Mouse (Mus musculus) heart, embryonic 15.5 days (tissue): ENCODE results near the gene Snx32. TPM values are rescaled to one million over a fixed set of nuclear protein-coding genes. Genes with fewer than 3 reads are reported as not detected.
A peak's percentile ranks its signal among the peaks of the same experiment; 100 is the strongest.

Experiments used
- ATAC-seq: fragments of 200-750 bp; cut with Nextera tagmentation; replicated peaks from 2 replicates; pipeline ENCODE4 v1.8.0; 2017; ENCODE audit warnings: low read depth, moderate TSS enrichment; ENCODE audit not compliant: insufficient number of reproducible peaks, insufficient read depth, low FRiP score
- H3K27ac ChIP-seq: fragments of 300-500 bp; sonication (generic); 2 replicates; pipeline ENCODE4 v1.5.1; 2015; ENCODE audit warnings: mild to moderate bottlenecking, inconsistent platforms
- H3K27me3 ChIP-seq: fragments of 300-500 bp; sonication (generic); 2 replicates; pipeline ENCODE4 v1.6.1; 2015; ENCODE audit warnings: inconsistent platforms
- H3K36me3 ChIP-seq: fragments of 300-500 bp; sonication (generic); 2 replicates; pipeline ENCODE4 v1.6.1; 2015; ENCODE audit warnings: mild to moderate bottlenecking, inconsistent platforms
- H3K4me1 ChIP-seq: fragments of 300-500 bp; sonication (generic); replicated peaks from 2 replicates; pipeline ENCODE4 v1.6.1; 2015; ENCODE audit warnings: inconsistent platforms
- H3K4me2 ChIP-seq: fragments of 300-500 bp; sonication (generic); 2 replicates; pipeline ENCODE4 v1.6.1; 2015; ENCODE audit warnings: inconsistent platforms, mild to moderate bottlenecking, moderate library complexity
- H3K4me3 ChIP-seq: fragments of 300-500 bp; sonication (generic); 2 replicates; pipeline ENCODE4 v1.5.1; 2015; ENCODE audit warnings: mild to moderate bottlenecking, inconsistent platforms
- H3K9ac ChIP-seq: fragments of 300-500 bp; sonication (generic); 2 replicates; pipeline ENCODE4 v1.6.1; 2015; ENCODE audit warnings: mild to moderate bottlenecking, inconsistent platforms
- H3K9me3 ChIP-seq: fragments of 300-500 bp; sonication (generic); replicated peaks from 2 replicates; pipeline ENCODE4 v1.6.1; 2016; ENCODE audit warnings: inconsistent platforms
- WGBS: fragments of 180-500 bp; shearing (Covaris S2); methylation state at CpG from one replicate; pipeline ENCODE4 v1.1.7; 2015; ENCODE audit warnings: mixed read lengths; 5-methylcytosine and 5-hydroxymethylcytosine counted together
- polyA plus RNA-seq: library from polyadenylated mRNA; unstranded; fragments of >200 nt; fragmentation: Nextera tagmentation; extraction: Ambion mirVana; gene quantifications from 2 replicates; pipeline ENCODE4 v1.2.1, GENCODE M21; 2015

Gene Snx32
- polyA plus RNA-seq, 1 experiment from 2014 or later = 15.8 TPM

DNA sequence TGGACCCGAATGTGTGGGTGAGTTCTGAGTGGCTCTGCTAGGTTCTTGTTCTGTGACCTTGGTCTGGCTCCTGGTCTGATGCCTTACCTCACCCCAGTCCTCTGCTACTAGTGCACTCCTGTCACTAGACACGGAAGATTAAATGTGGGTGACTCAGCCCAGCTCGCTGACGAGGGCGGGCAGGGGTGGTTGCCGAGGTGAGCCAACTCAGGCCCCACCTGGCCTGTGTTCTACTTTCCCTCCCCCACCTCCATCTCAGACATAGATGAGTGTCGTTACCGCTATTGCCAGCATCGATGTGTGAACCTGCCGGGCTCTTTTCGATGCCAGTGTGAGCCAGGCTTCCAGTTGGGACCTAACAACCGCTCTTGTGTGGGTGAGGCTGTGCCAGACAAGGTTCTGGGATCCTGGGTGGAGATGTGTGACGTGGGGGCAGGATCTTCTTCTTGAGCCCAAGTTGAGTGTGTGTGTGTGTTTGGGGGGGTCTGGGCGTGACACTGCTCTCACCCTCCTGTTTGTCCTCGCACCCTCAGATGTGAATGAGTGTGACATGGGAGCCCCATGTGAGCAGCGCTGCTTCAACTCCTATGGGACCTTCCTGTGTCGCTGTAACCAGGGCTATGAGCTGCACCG lies 32.6 kb downstream of the Snx32 start:
- no peak overlapping the region for H3K27ac ChIP-seq
- no peak overlapping the region for H3K4me3 ChIP-seq
- no peak overlapping the region for H3K9ac ChIP-seq
- no peak for ATAC-seq
- WGBS = 89% methylated on average over 18 of the region's 18 CpGs
- H3K9me3 ChIP-seq = no peaks in the 10 kb centered on the region
- no peak overlapping the region for H3K4me2 ChIP-seq
- H3K36me3 ChIP-seq = peaks cover 31% of the 10 kb centered on the region
- no peaks in the 10 kb centered on the region for H3K27me3 ChIP-seq
- H3K4me1 ChIP-seq = peaks cover 23% of the 10 kb centered on the region

- H3K27ac ChIP-seq = no peak overlapping the region
- peaks cover 24% of the 10 kb centered on the region for H3K36me3 ChIP-seq
- no peak overlapping the region for H3K4me3 ChIP-seq
- no peaks in the 10 kb centered on the region for H3K9me3 ChIP-seq
- H3K27me3 ChIP-seq = no peaks in the 10 kb centered on the region
- H3K4me1 ChIP-seq = peaks cover 23% of the 10 kb centered on the region
- no peak overlapping the region for H3K4me2 ChIP-seq
- WGBS = 86% methylated on average over 10 of the region's 10 CpGs
- ATAC-seq = no peak
- no peak overlapping the region for H3K9ac ChIP-seq
These were observed 33.2 kb downstream of the Snx32 start for GRCm38 (mm10) chr19:5477004-5477667.

DNA sequence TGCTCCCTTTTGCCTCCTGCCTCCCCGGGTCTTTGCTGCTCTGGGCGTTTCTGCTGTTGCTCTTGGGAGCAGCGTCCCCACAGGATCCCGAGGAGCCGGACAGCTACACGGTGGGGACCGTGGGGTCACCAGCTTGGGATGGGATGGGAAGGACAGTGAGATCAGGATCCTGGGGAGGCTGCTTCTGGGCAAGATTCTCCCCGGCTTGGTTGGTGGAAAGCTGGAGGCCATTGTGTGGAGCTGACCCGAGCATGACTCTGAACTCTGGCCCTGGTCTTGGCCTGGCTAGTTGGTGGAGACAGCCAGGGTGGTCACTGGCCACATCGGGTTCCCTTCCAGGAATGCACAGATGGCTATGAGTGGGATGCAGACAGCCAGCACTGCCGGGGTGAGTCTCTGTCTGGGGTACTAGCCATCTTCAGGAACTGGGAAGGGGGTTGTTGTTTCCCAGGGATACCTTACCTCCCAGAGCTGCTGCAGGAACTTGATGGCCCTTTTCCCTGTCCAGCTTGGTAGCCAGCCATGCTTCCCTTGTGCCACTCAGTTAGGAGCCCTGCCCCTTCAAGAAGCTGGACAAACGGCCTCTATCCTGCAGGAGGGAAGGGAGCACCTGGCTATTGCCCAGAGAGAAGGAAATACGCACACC lies 35.1 kb downstream of the Snx32 start:
- H3K27ac ChIP-seq = peak overlapping the region; percentile 81
- no peak for ATAC-seq
- peak overlapping the region; percentile 68 for H3K4me3 ChIP-seq
- H3K27me3 ChIP-seq = no peaks in the 10 kb centered on the region
- peak overlapping the region; percentile 90 for H3K4me2 ChIP-seq
- peaks cover 23% of the 10 kb centered on the region for H3K4me1 ChIP-seq
- H3K9ac ChIP-seq = peak overlapping the region; percentile 73
- no peaks in the 10 kb centered on the region for H3K9me3 ChIP-seq
- peaks cover 14% of the 10 kb centered on the region for H3K36me3 ChIP-seq
- 18% methylated on average over 13 of the region's 13 CpGs for WGBS

GRCm38 (mm10) chr19:5474281-5475068 lies 35.9 kb downstream of the Snx32 start:
- Histone ChIP-seq H3K9ac (peak overlapping the region; percentile 73), H3K4me1 (peaks cover 23% of the 10 kb centered on the region), H3K9me3 (no peaks in the 10 kb centered on the region), H3K4me3 (peak overlapping the region; percentile 68), H3K27ac (peak overlapping the region; percentile 81), H3K4me2 (peak overlapping the region; percentile 90), H3K27me3 (no peaks in the 10 kb centered on the region), H3K36me3 (peaks cover 9% of the 10 kb centered on the region; the same call in 1 of the 2 replicates)
- ATAC-seq = peak; percentile 47
- WGBS = under 1% methylated on average over 47 of the region's 68 CpGs

- no peaks in the 10 kb centered on the region for H3K27me3 ChIP-seq
- no peaks in the 10 kb centered on the region for H3K9me3 ChIP-seq
- peak within 1 kb of the TSS; percentile 73 for H3K9ac ChIP-seq
- H3K4me2 ChIP-seq = peak within 1 kb of the TSS; percentile 90
- ATAC-seq = peak; percentile 82
- peak within 1 kb of the TSS; percentile 81 for H3K27ac ChIP-seq
- H3K36me3 ChIP-seq = 0 out of 2 replicates have a peak, but pooled peaks cover 2% of the 10 kb centered on the region
- peaks cover 23% of the 10 kb centered on the region for H3K4me1 ChIP-seq
- WGBS = 3% methylated on average over 22 of the region's 22 CpGs
- peak within 1 kb of the TSS; percentile 68 for H3K4me3 ChIP-seq
These were observed 36.6 kb downstream of the Snx32 start, which contains the start of gene Efemp2 for GRCm38 (mm10) chr19:5473720-5474119. Gene Efemp2, plus strand, starts transcription at chr19:5473954.

GRCm38 (mm10) chr19:5472857-5473256 lies 37.5 kb downstream of the Snx32 start:
- no peaks in the 10 kb centered on the region for H3K36me3 ChIP-seq
- H3K9ac ChIP-seq = no peak overlapping the region
- H3K9me3 ChIP-seq = no peaks in the 10 kb centered on the region
- no peak overlapping the region for H3K4me3 ChIP-seq
- 70% methylated on average over 3 of the region's 3 CpGs for WGBS
- H3K4me1 ChIP-seq = peaks cover 23% of the 10 kb centered on the region
- no peaks in the 10 kb centered on the region for H3K27me3 ChIP-seq
- ATAC-seq = no peak
- H3K27ac ChIP-seq = no peak overlapping the region
- H3K4me2 ChIP-seq = no peak overlapping the region

DNA sequence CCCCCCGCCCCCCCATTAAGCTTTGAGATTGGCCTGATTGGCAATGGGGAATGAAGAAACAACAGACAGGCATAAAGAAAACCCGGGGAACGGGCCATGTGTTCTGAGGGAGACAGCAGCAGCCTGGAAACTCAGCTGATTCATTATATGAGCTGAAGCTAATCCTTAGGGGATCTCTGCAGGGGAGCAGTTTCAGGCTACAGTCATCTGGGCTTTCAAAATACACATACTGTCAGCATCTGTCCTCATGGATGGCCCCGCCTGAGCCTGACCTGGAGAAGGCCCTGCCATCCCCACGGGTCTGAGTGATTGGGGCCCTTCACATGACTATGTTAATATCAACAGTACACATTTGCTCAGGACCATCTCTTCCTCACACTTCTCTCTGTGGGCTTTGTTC lies 38.5 kb downstream of the Snx32 start:
- no peak overlapping the region for H3K27ac ChIP-seq
- ATAC-seq = no peak
- H3K27me3 ChIP-seq = no peaks in the 10 kb centered on the region
- WGBS = 49% methylated on average over 5 of the region's 5 CpGs
- peaks cover 23% of the 10 kb centered on the region for H3K4me1 ChIP-seq
- peaks cover 9% of the 10 kb centered on the region; the same call in 1 of the 2 replicates for H3K36me3 ChIP-seq
- no peak overlapping the region for H3K9ac ChIP-seq
- H3K9me3 ChIP-seq = no peaks in the 10 kb centered on the region
- H3K4me3 ChIP-seq = no peak overlapping the region
- H3K4me2 ChIP-seq = no peak overlapping the region

DNA sequence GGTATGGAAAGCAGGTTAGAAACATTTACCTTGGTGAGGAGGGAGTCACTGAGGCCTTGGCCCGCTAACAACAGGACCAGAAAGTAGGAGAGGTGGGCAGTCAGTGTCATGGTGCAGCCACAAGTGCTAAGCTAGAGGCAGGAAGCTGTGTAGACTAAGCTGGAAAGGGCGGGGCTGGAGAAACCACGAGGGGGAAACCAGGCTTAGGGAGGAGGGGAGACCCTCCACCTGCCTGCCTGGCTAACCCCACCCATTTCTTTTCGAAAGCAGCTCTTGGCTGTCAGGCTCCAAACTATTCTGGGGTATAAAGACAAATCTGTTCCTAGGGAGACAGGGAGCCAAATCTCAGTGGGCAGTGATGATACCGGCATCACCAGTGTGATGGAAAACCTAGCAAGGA lies 42.0 kb downstream of the Snx32 start, which contains the start of gene Ctsw:
TSS of gene Ctsw (minus strand) at position 134 of the 400 bp plus-strand sequence.
- WGBS = 52% methylated on average over 5 of the region's 5 CpGs
- no peak for ATAC-seq
- no peaks in the 10 kb centered on the region for H3K9me3 ChIP-seq
- H3K4me1 ChIP-seq = peaks cover 16% of the 10 kb centered on the region
- H3K4me3 ChIP-seq = no peak within 1 kb of the TSS
- H3K9ac ChIP-seq = 0 out of 2 replicates have a peak within 1 kb of the TSS, but pooled peaks have one; percentile 2
- H3K36me3 ChIP-seq = peaks cover 32% of the 10 kb centered on the region
- no peak within 1 kb of the TSS for H3K27ac ChIP-seq
- no peak within 1 kb of the TSS for H3K4me2 ChIP-seq
- H3K27me3 ChIP-seq = no peaks in the 10 kb centered on the region

DNA sequence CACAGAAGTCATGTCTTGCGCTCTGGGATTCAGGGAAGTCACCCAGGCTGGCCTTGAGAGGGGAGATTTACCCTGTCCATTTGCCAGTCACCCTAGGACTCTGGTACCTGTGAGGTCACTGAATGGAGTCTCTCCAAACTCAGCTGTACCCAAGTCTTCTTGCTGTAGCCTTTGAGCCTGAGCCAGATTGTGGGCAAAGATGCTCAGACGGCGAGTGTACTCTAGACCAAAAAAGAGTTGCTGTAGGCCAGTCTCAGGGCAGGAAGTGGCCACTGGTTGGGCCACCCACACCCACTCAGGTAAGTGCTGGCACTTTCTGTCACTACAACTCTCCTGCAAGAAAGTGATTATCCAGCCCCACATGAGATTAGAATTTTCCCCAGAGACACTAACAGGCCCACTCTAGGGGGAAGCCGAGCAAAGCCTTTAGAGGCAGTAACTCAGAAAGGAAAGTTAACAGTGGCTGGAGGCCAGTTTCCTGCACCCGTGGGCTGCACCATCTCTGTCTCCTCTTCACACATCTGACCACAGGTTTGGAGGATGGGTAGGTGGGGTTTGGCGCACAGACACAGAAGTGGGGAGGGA lies 43.3 kb downstream of the Snx32 start:
- H3K4me2 ChIP-seq = no peak overlapping the region

GRCm38 (mm10) chr19:5465037-5465436 lies 45.3 kb downstream of the Snx32 start:
- H3K27me3 ChIP-seq = no peaks in the 10 kb centered on the region
- 94% methylated on average over 8 of the region's 8 CpGs for WGBS
- H3K9me3 ChIP-seq = no peaks in the 10 kb centered on the region
- ATAC-seq = no peak
- H3K4me2 ChIP-seq = peak overlapping the region; percentile 54
- H3K27ac ChIP-seq = peak overlapping the region; percentile 82
- peaks cover 26% of the 10 kb centered on the region for H3K4me1 ChIP-seq
- peaks cover 41% of the 10 kb centered on the region for H3K36me3 ChIP-seq
- peak overlapping the region; percentile 36 for H3K4me3 ChIP-seq
- 0 out of 2 replicates have a peak overlapping the region, but pooled peaks have one; percentile 26 for H3K9ac ChIP-seq

More for the DNA sequence above, 43.3 kb downstream of the Snx32 start:
- H3K4me3 ChIP-seq = no peak overlapping the region
- H3K27ac ChIP-seq = no peak overlapping the region
- WGBS = 85% methylated on average over 6 of the region's 6 CpGs
- H3K9ac ChIP-seq = no peak overlapping the region
- H3K9me3 ChIP-seq = no peaks in the 10 kb centered on the region
- H3K27me3 ChIP-seq = no peaks in the 10 kb centered on the region
- H3K4me1 ChIP-seq = peaks cover 13% of the 10 kb centered on the region
- no peak for ATAC-seq
- peaks cover 41% of the 10 kb centered on the region for H3K36me3 ChIP-seq
